Mouse (Mus musculus) sigmoid colon, adult 10 weeks (tissue): ENCODE measurements around the gene Ifna15. TPM values are rescaled to one million over a fixed set of nuclear protein-coding genes. Genes with fewer than 3 reads are reported as not detected.

Experiments
- polyA plus RNA-seq: library from polyadenylated mRNA; stranded (reverse); fragments of 350-450 nt; fragmentation: Illumina TruSeq; extraction: RNeasy Lipid Tissue Mini Kit (QIAGEN cat#74804); gene quantifications from one replicate; pipeline ENCODE4 v1.2.3, GENCODE M21; 2014; ENCODE audit warnings: low read depth, low replicate concordance

The Ifna15 gene
- polyA plus RNA-seq = not detected

GRCm38 (mm10) chr4:88558145-88558544 is at the start of gene Ifna15:
Gene Ifna15 (minus strand): TSS chr4:88558245.

DNA sequence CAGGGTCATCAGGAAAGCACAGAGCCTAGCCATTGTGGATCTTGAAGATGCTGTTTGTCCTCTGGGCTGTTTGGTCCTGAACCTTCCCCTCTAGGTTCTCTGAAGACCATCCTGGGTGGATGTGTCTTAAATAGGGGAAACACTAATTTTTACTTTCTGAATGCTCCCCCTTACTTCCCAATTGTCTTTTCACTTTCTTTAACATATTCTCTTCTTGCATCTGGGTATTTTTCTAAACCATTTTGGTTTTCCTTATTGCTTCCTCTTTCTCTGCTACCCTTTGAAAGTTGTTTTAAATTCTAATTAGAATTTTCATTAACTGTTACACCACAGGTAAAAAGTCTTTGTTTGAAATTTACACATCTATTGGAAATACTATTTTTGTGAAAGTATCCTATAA is 45.2 kb upstream of the Ifna15 start, which contains the start of gene Ifna12:
Gene Ifna12 (minus strand): TSS at position 101 of the 400 bp plus-strand sequence.

GRCm38 (mm10) chr4:88592285-88592684 is 34.2 kb upstream of the Ifna15 start, which contains the start of gene Ifna9:
Gene Ifna9 (minus strand): TSS chr4:88592385.

DNA sequence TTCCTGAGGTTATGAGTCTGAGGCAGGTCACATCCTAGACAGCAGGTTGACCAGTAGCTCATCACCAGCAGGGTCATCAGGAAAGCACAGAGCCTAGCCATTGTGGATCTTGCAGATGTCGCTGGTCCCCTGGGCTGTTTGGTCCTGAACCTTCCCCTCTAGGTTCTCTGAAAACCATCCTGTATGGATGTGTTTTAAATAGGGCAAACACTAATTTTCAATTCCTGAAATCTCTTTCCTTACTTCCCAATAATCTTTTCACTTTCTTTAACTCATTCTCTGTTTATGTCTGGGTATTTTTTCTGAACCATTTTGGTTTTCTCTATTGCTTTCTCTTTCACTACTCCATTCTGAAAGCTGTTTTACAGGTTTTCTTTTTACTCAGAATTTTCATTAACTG is 13.7 kb upstream of the Ifna15 start, which contains the start of gene Ifna14:
Gene Ifna14 (minus strand): TSS at position 101 of the 400 bp plus-strand sequence.

GRCm38 (mm10) chr4:88522674-88523073 is 35.4 kb downstream of the Ifna15 start, which contains the start of gene Ifnb1:
Gene Ifnb1 (minus strand): TSS chr4:88522774.

Other genes with a start within 250 kb of the Ifna15 start
- 21.4 TPM for gene Hacd4, start 119.3 kb downstream of the Ifna15 start, polyA plus RNA-seq
- not detected for gene Ifnb1, start 35.5 kb downstream of the Ifna15 start, polyA plus RNA-seq
- gene Ifna14, start 13.6 kb upstream of the Ifna15 start, polyA plus RNA-seq = not detected
- not detected for gene Ifna9, start 34.1 kb upstream of the Ifna15 start, polyA plus RNA-seq
- gene Ifna12, start 45.1 kb upstream of the Ifna15 start, polyA plus RNA-seq = not detected
- not detected for gene C87499, start 76.2 kb upstream of the Ifna15 start, polyA plus RNA-seq
- gene Ifna13, start 86.2 kb upstream of the Ifna15 start, polyA plus RNA-seq = not detected
- gene Ifna16, start 118.7 kb upstream of the Ifna15 start, polyA plus RNA-seq = not detected
- gene Ifna2, start 125.7 kb upstream of the Ifna15 start, polyA plus RNA-seq = not detected
- not detected for gene Ifnab, start 133.1 kb upstream of the Ifna15 start, polyA plus RNA-seq
- gene Gm26566, start 163.6 kb upstream of the Ifna15 start, polyA plus RNA-seq = not detected
- 150 TPM for gene Klhl9, start 164.2 kb upstream of the Ifna15 start, polyA plus RNA-seq
- gene Gm13271, start 196.6 kb upstream of the Ifna15 start, polyA plus RNA-seq = not detected
- gene Gm13283, start 201.9 kb upstream of the Ifna15 start, polyA plus RNA-seq = not detected
- gene Gm13290, start 215.6 kb upstream of the Ifna15 start, polyA plus RNA-seq = not detected
- gene Gm13289, start 218.7 kb upstream of the Ifna15 start, polyA plus RNA-seq = not detected
- not detected for gene Gm13272, start 221.6 kb upstream of the Ifna15 start, polyA plus RNA-seq
- not detected for gene Ifnz, start 223.9 kb upstream of the Ifna15 start, polyA plus RNA-seq
- gene Gm13276, start 227.5 kb upstream of the Ifna15 start, polyA plus RNA-seq = not detected
- gene Gm13277, start 230.4 kb upstream of the Ifna15 start, polyA plus RNA-seq = not detected
- gene Gm13278, start 233.3 kb upstream of the Ifna15 start, polyA plus RNA-seq = not detected
- gene Gm13275, start 236.2 kb upstream of the Ifna15 start, polyA plus RNA-seq = not detected
- gene Gm13279, start 239.2 kb upstream of the Ifna15 start, polyA plus RNA-seq = not detected
- not detected for gene Gm13285, start 241.4 kb upstream of the Ifna15 start, polyA plus RNA-seq
- gene Gm13287, start 245.0 kb upstream of the Ifna15 start, polyA plus RNA-seq = not detected
- gene Gm13288, start 247.3 kb upstream of the Ifna15 start, polyA plus RNA-seq = not detected